Mouse (Mus musculus) spleen, adult 2 months (tissue): ENCODE measurements around the gene Tlx2.

Experiments used
- CTCF ChIP-seq: fragments of 200-500 bp; IDR thresholded peaks from 2 replicates; pipeline ENCODE4 v1.5.1; 2011; ENCODE audit warnings: mild to moderate bottlenecking, inconsistent platforms; ENCODE audit not compliant: insufficient read depth, insufficient read length, insufficient replicate concordance; ENCODE audit errors: extremely low read depth
- POLR2A ChIP-seq: fragments of 200-500 bp; IDR thresholded peaks from 2 replicates; pipeline ENCODE4 v1.6.1; 2011; ENCODE audit warnings: low read depth, low read length, inconsistent platforms

- TF ChIP-seq CTCF (no peak), POLR2A (no peak)
Measured at GRCm38 (mm10) chr6:83103130-83103650, 33.1 kb upstream of the Tlx2 start.
